In the genomic region with DNA sequence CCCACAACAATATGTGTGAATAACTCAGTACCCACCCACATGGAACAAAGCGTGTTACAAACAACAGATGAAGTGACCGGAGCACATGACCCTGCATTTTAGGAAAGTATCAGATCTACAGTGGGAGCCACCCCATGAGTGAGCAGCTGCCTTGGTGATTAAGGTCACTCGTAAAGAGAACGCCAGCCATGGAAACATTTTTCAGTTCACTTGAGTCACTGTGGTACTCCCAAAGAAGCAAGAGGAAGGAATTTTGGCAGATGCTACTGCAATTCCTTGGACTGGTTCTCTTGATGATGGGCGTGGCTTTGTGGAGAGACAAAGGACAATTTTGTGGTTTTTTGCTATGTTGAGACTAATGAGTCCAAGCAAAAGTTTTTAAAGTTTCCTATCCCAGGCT, we compare ENCODE assay signal across 21 mouse cellular contexts. TPM values are rescaled to one million over a fixed set of nuclear protein-coding genes. Genes with fewer than 3 reads are reported as not detected.
DNase-seq lines count a peak whose midpoint lies in the region; TF ChIP-seq lines count a peak whose summit lies in the region.
"Had no signal": no experiment of that assay in that cellular context is flagged by ENCODE, and none has a peak within 500 bp of the region (broad histone marks: within the 10 kb centered on the region; RNA-seq: fewer than 3 reads in every experiment).

No protein-coding gene starts in this region.

- no peaks in the 10 kb centered on the region for H3K36me3 ChIP-seq in myocyte (ENCODE audit: control insufficient read depth, insufficient read depth)
- H3K36me3 ChIP-seq in thymus, adult 2 months (ENCODE audit: control insufficient read depth, insufficient read depth, low read length) = no peaks in the 10 kb centered on the region
- H3K36me3 ChIP-seq: embryonic facial prominence, embryonic 15.5 days; midbrain, embryonic 10.5 days; neural tube, embryonic 15.5 days had no signal

- peak; percentile 40 for DNase-seq in gastrocnemius, adult 18-20 months (ENCODE audit: low spot score)
- no peak for DNase-seq in gastrocnemius, adult 8-10 months (ENCODE audit: low spot score in 2 of 2)
- no peak for DNase-seq in layer of hippocampus, adult 2 months (ENCODE audit: low spot score in 2 of 2)
- DNase-seq in layer of hippocampus, postnatal 14 days (ENCODE audit: low spot score in 2 of 2) = no peak
- peak; percentile 45 for DNase-seq in adipocyte (ENCODE audit: low spot score)
- no peak for DNase-seq in c-Kit-positive CD71-positive TER-119-positive erythroid progenitor cells, embryonic 14.5 days (ENCODE audit: low spot score)
- no peak for DNase-seq in thymus, adult 2 months
- DNase-seq: B cell, adult 2 months; cerebellum, adult 11-12 months; heart, postnatal 14 days; kidney, adult 18-20 months; kidney, postnatal 10 days; liver; liver, postnatal 0 days; lung, postnatal 36 days; right cerebral cortex, postnatal 4 days had no signal

- no peak for TF ChIP-seq POLR2A in myocyte (IDR thresholded peaks at IDR 0.05; ENCODE audit: insufficient read length, low read depth)
- no peak for TF ChIP-seq POLR2A in thymus, adult 2 months (IDR thresholded peaks at IDR 0.05; ENCODE audit: control insufficient read depth, extremely low read depth, insufficient read depth, low read length, poor library complexity)

- H3ac ChIP-seq in myocyte (ENCODE audit: control insufficient read depth, insufficient read length) = no peak overlapping the region

- 0 out of 2 replicates have a peak overlapping the region, but pooled peaks have one; percentile 32 for H3K27ac ChIP-seq in layer of hippocampus, adult 2 months
- H3K27ac ChIP-seq in thymus, adult 2 months (ENCODE audit: control insufficient read depth, insufficient read depth, low read length) = no peak overlapping the region
- H3K27ac ChIP-seq: embryonic facial prominence, embryonic 15.5 days; forebrain, embryonic 13.5 days; midbrain, embryonic 10.5 days; neural tube, embryonic 15.5 days had no signal

- no peaks in the 10 kb centered on the region for H3K27me3 ChIP-seq in myocyte (ENCODE audit: control insufficient read depth, insufficient read depth, insufficient read length)
- H3K27me3 ChIP-seq in thymus, adult 2 months (ENCODE audit: control insufficient read depth, insufficient read depth, low read length) = no peaks in the 10 kb centered on the region
- H3K27me3 ChIP-seq: embryonic facial prominence, embryonic 15.5 days; forebrain, embryonic 13.5 days; neural tube, embryonic 15.5 days had no signal

- H3K4me3 ChIP-seq in layer of hippocampus, adult 2 months = no peak overlapping the region
- H3K4me3 ChIP-seq in myocyte = no peak overlapping the region
- H3K4me3 ChIP-seq in thymus, adult 2 months (ENCODE audit: control insufficient read depth, insufficient read depth, low read length) = no peak overlapping the region
- H3K4me3 ChIP-seq: embryonic facial prominence, embryonic 15.5 days; forebrain, embryonic 13.5 days; midbrain, embryonic 10.5 days; neural tube, embryonic 15.5 days had no signal

- no peaks in the 10 kb centered on the region for H3K79me2 ChIP-seq in myocyte (ENCODE audit: control insufficient read depth, insufficient read depth)

- TF ChIP-seq CTCF in layer of hippocampus, adult 2 months (conservative IDR thresholded peaks at IDR 0.05) = no peak
- no peak for TF ChIP-seq CTCF in thymus, adult 2 months (IDR thresholded peaks at IDR 0.05; ENCODE audit: borderline replicate concordance, control insufficient read depth, extremely low read depth, insufficient read depth, low read length, poor library complexity)

- H3K4me1 ChIP-seq in thymus, adult 2 months (replicated peaks; ENCODE audit: control insufficient read depth, insufficient read depth, low read length) = peaks cover 7% of the 10 kb centered on the region
- H3K4me1 ChIP-seq: neural tube, embryonic 15.5 days had no signal

- WGBS in thymus, adult 2 months = 94% methylated on average over 5 of the region's 5 CpGs

- H3K4me2 ChIP-seq in myocyte (ENCODE audit: low read depth) = peak overlapping the region; percentile 75
- H3K4me2 ChIP-seq: embryonic facial prominence, embryonic 15.5 days; forebrain, embryonic 13.5 days; neural tube, embryonic 15.5 days had no signal

TF ChIP-seq in myocyte, 11 proteins besides CTCF, POLR2A, EP300 and RAD21:
- TF ChIP-seq CEBPB (IDR thresholded peaks at IDR 0.05; ENCODE audit: insufficient read depth, poor library complexity, severe bottlenecking) (no peak), MYOD1 (IDR thresholded peaks at IDR 0.05; ENCODE audit: control insufficient read depth in 1 of 3, insufficient read length in 2 of 3, low read depth in 2 of 3) (peak; percentile 33 to 79 (median 72)), TCF3 (IDR thresholded peaks at IDR 0.05; ENCODE audit: insufficient read length, low read depth) (no peak), USF1 (IDR thresholded peaks at IDR 0.05; ENCODE audit: low read depth) (peak; percentile 3), SRF (IDR thresholded peaks at IDR 0.05; ENCODE audit: control insufficient read depth, insufficient read length, low read depth) (no peak), MYOG (IDR thresholded peaks at IDR 0.05; ENCODE audit: control insufficient read depth in 1 of 3, insufficient read depth in 1 of 3, insufficient read length in 2 of 3, low read depth in 2 of 3) (peak in 2 of 3 experiments; percentile 80 to 87), MAX (IDR thresholded peaks at IDR 0.05; ENCODE audit: low read depth) (no peak), POLR2AphosphoS2 (IDR thresholded peaks at IDR 0.05; ENCODE audit: insufficient read length, low read depth) (no peak), REST (IDR thresholded peaks at IDR 0.05; ENCODE audit: insufficient read depth, insufficient read length) (no peak), TCF12 (IDR thresholded peaks at IDR 0.05; ENCODE audit: insufficient read depth, poor library complexity, severe bottlenecking) (peak; percentile 87), E2F4 (IDR thresholded peaks at IDR 0.05; ENCODE audit: insufficient read depth) (no peak)

RNA-seq across cellular contexts. Expression of a gene that starts 4.4 kb away (rescaled TPM):
- 100 to 1,000 TPM; 293 to 320 TPM for total RNA-seq in gastrocnemius, adult 18-20 months (2021)
- 100 to 1,000 TPM; 280 to 354 (median 306) TPM for total RNA-seq in gastrocnemius, adult 8-10 months (2022)
- 100 to 1,000 TPM; 300 to 302 TPM for total RNA-seq in layer of hippocampus, adult 2 months (2021)
- total RNA-seq in layer of hippocampus, postnatal 14 days (2021) = 100 to 1,000 TPM; 282 to 285 TPM
- 66.3 TPM for polyA plus RNA-seq in myocyte (2012; fragmentation: generic; extraction: Trizol)
- polyA plus RNA-seq in thymus, adult 2 months (2012; rRNA removed) = 17.1 and 18.2 TPM in 2 replicates

Comparison
In these comparisons a context has a peak if more than half of its experiments do, and no peak if none do; other contexts are left out.
1. DNase-seq: peak in gastrocnemius, adult 18-20 months (single experiment) and adipocyte (single experiment); none in gastrocnemius, adult 8-10 months (0 of 2), layer of hippocampus, adult 2 months (0 of 2), layer of hippocampus, postnatal 14 days (0 of 2), c-Kit-positive CD71-positive TER-119-positive erythroid progenitor cells, embryonic 14.5 days (single experiment) and thymus, adult 2 months (single experiment).